Mouse (Mus musculus): ENCODE data around the gene Enpp3. TPM values are rescaled to one million over a fixed set of nuclear protein-coding genes. Genes with fewer than 3 reads are reported as not detected.

The Enpp3 gene
- total and polyA plus RNA-seq, 2 experiments, result 12.4 to 39.7 TPM

DNA sequence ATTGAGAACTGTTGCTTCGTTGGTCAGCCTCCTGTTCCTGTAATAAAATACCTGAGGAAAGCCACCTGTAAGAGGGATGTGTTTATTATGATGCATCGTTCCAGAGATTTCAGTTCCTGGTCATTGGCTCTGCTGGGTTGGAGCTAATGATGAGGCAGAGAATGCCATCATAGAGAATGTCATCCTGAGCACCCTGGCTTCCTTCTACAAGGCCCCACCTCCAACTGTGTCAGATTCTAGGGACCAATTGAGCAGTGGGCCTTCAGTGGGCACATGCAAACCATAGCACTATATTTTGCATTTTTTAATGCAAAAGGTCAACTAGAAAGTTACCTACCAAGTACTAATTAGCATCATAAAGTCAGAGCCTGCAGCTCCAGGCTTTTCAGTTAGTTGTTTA, 20.5 kb upstream of the Enpp3 start:
- no peaks in the 10 kb centered on the region for H3K79me2 ChIP-seq (ENCODE audit: control insufficient read depth, insufficient read depth, low read length)

GRCm38 (mm10) chr10:24841998-24842397, 625 bp downstream of the Enpp3 start:
- Histone ChIP-seq H3K4me1 (ENCODE audit: control insufficient read depth, insufficient read depth, low read length) (peaks cover 20% of the 10 kb centered on the region), H3K27ac (replicated peaks; ENCODE audit: insufficient read depth, low read depth, low read length) (peak overlapping the region; percentile 100), H3K9ac (ENCODE audit: low read depth, low read length) (peak overlapping the region; percentile 70), H3K27me3 (ENCODE audit: control insufficient read depth, insufficient read depth, low read length) (no peaks in the 10 kb centered on the region), H3K36me3 (ENCODE audit: control insufficient read depth, insufficient read depth, low read length) (peaks cover 3% of the 10 kb centered on the region), H3K4me3 (ENCODE audit: insufficient read depth, low read depth, low read length) (peak overlapping the region; percentile 52), H3K79me2 (ENCODE audit: control insufficient read depth, insufficient read depth, low read length) (peaks cover 8% of the 10 kb centered on the region; the same call in 1 of the 2 replicates)
- peak; percentile 65 for DNase-seq (ENCODE audit: extremely low read depth, low read depth, low spot score)
- TF ChIP-seq POLR2A (IDR thresholded peaks at IDR 0.05; ENCODE audit: extremely low read depth, insufficient read depth, low read length) (no peak), CTCF (IDR thresholded peaks at IDR 0.05; ENCODE audit: low read depth, low read length) (no peak)
- 14% methylated on average over 2 of the region's 2 CpGs for WGBS

More for the DNA sequence above, 20.5 kb upstream of the Enpp3 start:
- DNase-seq (ENCODE audit: extremely low read depth, low read depth, low spot score), result no peak
- Histone ChIP-seq H3K36me3 (ENCODE audit: control insufficient read depth, insufficient read depth, low read length) (no peaks in the 10 kb centered on the region), H3K27ac (replicated peaks; ENCODE audit: insufficient read depth, low read depth, low read length) (no peak overlapping the region), H3K4me1 (ENCODE audit: control insufficient read depth, insufficient read depth, low read length) (no peaks in the 10 kb centered on the region), H3K27me3 (ENCODE audit: control insufficient read depth, insufficient read depth, low read length) (no peaks in the 10 kb centered on the region), H3K4me3 (ENCODE audit: insufficient read depth, low read depth, low read length) (no peak overlapping the region), H3K9ac (ENCODE audit: low read depth, low read length) (no peak overlapping the region)
- TF ChIP-seq CTCF (IDR thresholded peaks at IDR 0.05; ENCODE audit: low read depth, low read length), result no peak
- TF ChIP-seq POLR2A (IDR thresholded peaks at IDR 0.05; ENCODE audit: extremely low read depth, insufficient read depth, low read length), result no peak
- WGBS, result 85% methylated on average over 2 of the region's 2 CpGs

DNA sequence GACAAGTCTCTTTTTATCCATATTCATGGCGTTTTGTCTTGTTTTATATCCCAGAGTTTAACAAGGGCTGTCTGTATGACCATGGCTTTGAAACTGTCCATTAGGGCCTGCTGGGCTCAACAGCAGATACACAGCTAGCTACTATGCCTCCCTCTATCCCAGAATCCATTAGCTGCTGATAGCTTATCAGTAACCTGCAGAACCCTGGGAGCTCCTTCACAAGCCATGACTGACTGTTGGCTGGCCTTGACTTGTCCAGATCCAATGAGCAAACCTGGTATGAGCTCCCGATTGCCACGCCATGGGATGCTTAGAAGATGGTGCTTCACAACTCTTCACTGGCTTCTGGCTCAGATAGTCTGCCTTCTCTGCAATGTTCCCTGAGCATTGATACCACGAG, 1.8 kb downstream of the Enpp3 start:
- Histone ChIP-seq H3K79me2 (ENCODE audit: control insufficient read depth, insufficient read depth, low read length) (peaks cover 8% of the 10 kb centered on the region; the same call in 1 of the 2 replicates), H3K27me3 (ENCODE audit: control insufficient read depth, insufficient read depth, low read length) (no peaks in the 10 kb centered on the region), H3K36me3 (ENCODE audit: control insufficient read depth, insufficient read depth, low read length) (peaks cover 3% of the 10 kb centered on the region), H3K9ac (ENCODE audit: low read depth, low read length) (no peak overlapping the region), H3K4me3 (ENCODE audit: insufficient read depth, low read depth, low read length) (no peak overlapping the region), H3K27ac (replicated peaks; ENCODE audit: insufficient read depth, low read depth, low read length) (no peak overlapping the region), H3K4me1 (ENCODE audit: control insufficient read depth, insufficient read depth, low read length) (peaks cover 22% of the 10 kb centered on the region)
- 61% methylated on average over 4 of the region's 4 CpGs for WGBS
- peak; percentile 61 for DNase-seq (ENCODE audit: extremely low read depth, low read depth, low spot score)
- no peak for TF ChIP-seq POLR2A (IDR thresholded peaks at IDR 0.05; ENCODE audit: extremely low read depth, insufficient read depth, low read length)
- no peak for TF ChIP-seq CTCF (IDR thresholded peaks at IDR 0.05; ENCODE audit: low read depth, low read length)

- Histone ChIP-seq H3K36me3 (ENCODE audit: control insufficient read depth, insufficient read depth, low read length) (peaks cover 4% of the 10 kb centered on the region), H3K4me3 (ENCODE audit: insufficient read depth, low read depth, low read length) (peak overlapping the region; percentile 49; the same call in 1 of the 2 replicates), H3K4me1 (ENCODE audit: control insufficient read depth, insufficient read depth, low read length) (peaks cover 41% of the 10 kb centered on the region), H3K27ac (replicated peaks; ENCODE audit: insufficient read depth, low read depth, low read length) (peak overlapping the region; percentile 95), H3K79me2 (ENCODE audit: control insufficient read depth, insufficient read depth, low read length) (peaks cover 13% of the 10 kb centered on the region; the same call in 1 of the 2 replicates), H3K9ac (ENCODE audit: low read depth, low read length) (peak overlapping the region; percentile 56), H3K27me3 (ENCODE audit: control insufficient read depth, insufficient read depth, low read length) (no peaks in the 10 kb centered on the region)
- no peak for DNase-seq (ENCODE audit: extremely low read depth, low read depth, low spot score)
- WGBS, result 54% methylated on average over 4 of the region's 4 CpGs
- TF ChIP-seq CTCF (IDR thresholded peaks at IDR 0.05; ENCODE audit: low read depth, low read length) (no peak), POLR2A (IDR thresholded peaks at IDR 0.05; ENCODE audit: extremely low read depth, insufficient read depth, low read length) (no peak)
These were observed 6.1 kb downstream of the Enpp3 start for GRCm38 (mm10) chr10:24836366-24837038.

- Histone ChIP-seq H3K4me3 (ENCODE audit: insufficient read depth, low read depth, low read length) (peak overlapping the region; percentile 49), H3K9ac (ENCODE audit: low read depth, low read length) (peak overlapping the region; percentile 52), H3K79me2 (ENCODE audit: control insufficient read depth, insufficient read depth, low read length) (peaks cover 11% of the 10 kb centered on the region; the same call in 1 of the 2 replicates), H3K27me3 (ENCODE audit: control insufficient read depth, insufficient read depth, low read length) (no peaks in the 10 kb centered on the region), H3K4me1 (ENCODE audit: control insufficient read depth, insufficient read depth, low read length) (peaks cover 38% of the 10 kb centered on the region), H3K36me3 (ENCODE audit: control insufficient read depth, insufficient read depth, low read length) (peaks cover 4% of the 10 kb centered on the region), H3K27ac (replicated peaks; ENCODE audit: insufficient read depth, low read depth, low read length) (peak overlapping the region; percentile 95)
- no peak for TF ChIP-seq CTCF (IDR thresholded peaks at IDR 0.05; ENCODE audit: low read depth, low read length)
- TF ChIP-seq POLR2A (IDR thresholded peaks at IDR 0.05; ENCODE audit: extremely low read depth, insufficient read depth, low read length), result no peak
- peak; percentile 93 for DNase-seq (ENCODE audit: extremely low read depth, low read depth, low spot score)
- 12% methylated on average over 12 of the region's 12 CpGs for WGBS
These were observed 6.8 kb downstream of the Enpp3 start for GRCm38 (mm10) chr10:24835702-24836342.
